Mouse (Mus musculus) NIH3T3 (cell line): ENCODE data around the gene Olfr1120.
"Not testable (repeated sequence)": the region's sequence is repeated elsewhere in the genome, so short reads cannot be mapped to it uniquely, and the experiment has no call there.

ENCODE experiments used
- DNase-seq: peaks from one replicate; pipeline ENCODE4 v3.0.0-alpha.2; 2012; ENCODE audit warnings: low read depth

Gene Olfr1120

GRCm38 (mm10) chr2:87354515-87354914 is at the start of gene Olfr1120:
Gene Olfr1120, plus strand, starts transcription at chr2:87354815.
- no peak for DNase-seq

- DNase-seq = no peak
These were observed 47.3 kb upstream of the Olfr1120 start, which contains the start of gene Olfr1118 for GRCm38 (mm10) chr2:87307281-87307680. Gene Olfr1118, plus strand, starts transcription at chr2:87307581.

- DNase-seq = not testable (repeated sequence)
These were observed 5.5 kb downstream of the Olfr1120 start for GRCm38 (mm10) chr2:87360121-87360520.

- DNase-seq = no peak
These were observed 15.0 kb downstream of the Olfr1120 start, which contains the start of gene Olfr1121 for GRCm38 (mm10) chr2:87369595-87369994. Gene Olfr1121, plus strand, starts transcription at chr2:87369895.

- DNase-seq = no peak
These were observed 17.1 kb downstream of the Olfr1120 start for GRCm38 (mm10) chr2:87371726-87372125.

- no peak for DNase-seq
These were observed 29.3 kb downstream of the Olfr1120 start for GRCm38 (mm10) chr2:87383935-87384334.

- DNase-seq = no peak
These were observed 30.9 kb downstream of the Olfr1120 start, which contains the start of gene Olfr1122 for GRCm38 (mm10) chr2:87385549-87385948. Gene Olfr1122, plus strand, starts transcription at chr2:87385849.

- not testable (repeated sequence) for DNase-seq
These were observed 39.0 kb downstream of the Olfr1120 start for GRCm38 (mm10) chr2:87393605-87394004.

GRCm38 (mm10) chr2:87394686-87395085 is 40.1 kb downstream of the Olfr1120 start:
- DNase-seq = not testable (repeated sequence)
